Mouse (Mus musculus): ENCODE data around the gene Mybphl.

Mybphl gene

DNA sequence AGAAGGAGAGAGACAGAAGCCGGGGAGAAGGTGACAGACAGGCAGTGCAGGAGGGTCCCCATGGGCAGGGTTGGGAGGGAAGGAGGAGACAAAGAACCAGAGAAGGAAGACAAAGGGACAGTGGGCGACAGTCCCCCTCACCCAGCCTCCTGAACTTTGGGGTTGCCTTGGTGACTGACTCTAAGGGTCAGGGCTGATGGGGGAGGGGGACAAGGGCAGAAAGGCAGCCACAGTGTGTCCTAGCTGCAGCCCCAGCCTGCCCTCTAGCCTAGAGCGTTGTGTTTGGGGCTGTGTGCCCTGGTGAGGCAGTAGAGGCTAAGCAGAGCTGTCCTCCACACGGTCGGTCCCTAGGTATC, 45.6 kb downstream of the Mybphl start:
- DNase-seq (ENCODE audit: low spot score) = no peak

- DNase-seq (ENCODE audit: low spot score) = no peak
Observed at GRCm38 (mm10) chr3:108411026-108411753, 46.5 kb downstream of the Mybphl start.

DNA sequence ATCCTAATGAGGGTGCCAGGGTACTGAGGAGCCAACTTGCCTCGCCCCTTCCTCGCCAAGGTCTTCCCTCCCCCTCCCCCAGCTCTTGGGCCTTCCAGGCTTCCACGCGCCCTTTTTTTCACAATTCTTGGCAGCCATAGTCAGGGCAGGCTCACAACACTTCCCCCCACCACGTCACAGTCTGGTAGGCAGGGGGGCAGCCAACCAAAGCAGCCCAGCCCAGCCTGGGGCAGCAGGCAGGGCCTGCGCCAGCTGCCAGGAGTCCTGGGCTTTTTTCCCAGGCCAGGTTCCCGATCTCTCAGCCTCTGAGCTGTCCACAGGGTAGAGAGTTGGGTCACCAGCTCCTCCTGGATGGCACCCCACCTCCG, 47.0 kb downstream of the Mybphl start:
- DNase-seq (ENCODE audit: low spot score) = no peak

DNA sequence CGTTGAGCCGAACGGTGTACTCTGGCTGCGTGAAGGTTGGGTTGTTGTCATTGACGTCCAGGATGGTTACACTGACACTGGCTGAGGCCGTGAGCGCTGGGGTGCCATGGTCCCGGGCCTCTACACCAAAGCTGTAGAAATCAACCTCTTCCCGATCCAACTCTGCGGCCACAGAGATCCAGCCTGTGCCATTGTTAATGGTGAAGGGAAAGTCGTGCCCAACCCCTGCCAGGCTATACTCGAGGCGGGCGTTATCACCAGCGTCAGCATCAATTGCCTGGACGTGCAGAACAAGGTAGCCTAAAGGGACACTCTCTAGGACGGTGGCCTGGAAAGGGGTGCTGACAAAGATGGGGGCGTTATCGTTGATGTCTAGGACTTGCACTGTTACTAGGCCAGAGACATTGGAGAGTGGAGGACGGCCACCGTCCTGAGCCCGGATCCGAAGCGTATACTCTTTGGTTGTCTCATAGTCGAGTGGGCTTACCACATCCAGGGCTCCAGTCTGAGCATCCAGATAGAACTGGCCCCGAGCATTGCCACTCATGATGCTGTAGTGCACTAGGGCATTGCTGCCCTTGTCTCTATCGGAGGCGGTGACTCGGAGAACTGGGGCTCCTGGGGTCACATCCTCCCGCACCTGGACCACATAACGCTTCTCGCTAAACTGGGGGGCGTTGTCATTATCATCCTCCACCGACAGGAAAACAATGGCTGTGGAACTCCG, 49.1 kb downstream of the Mybphl start:
- no peak for DNase-seq (ENCODE audit: low spot score)

DNA sequence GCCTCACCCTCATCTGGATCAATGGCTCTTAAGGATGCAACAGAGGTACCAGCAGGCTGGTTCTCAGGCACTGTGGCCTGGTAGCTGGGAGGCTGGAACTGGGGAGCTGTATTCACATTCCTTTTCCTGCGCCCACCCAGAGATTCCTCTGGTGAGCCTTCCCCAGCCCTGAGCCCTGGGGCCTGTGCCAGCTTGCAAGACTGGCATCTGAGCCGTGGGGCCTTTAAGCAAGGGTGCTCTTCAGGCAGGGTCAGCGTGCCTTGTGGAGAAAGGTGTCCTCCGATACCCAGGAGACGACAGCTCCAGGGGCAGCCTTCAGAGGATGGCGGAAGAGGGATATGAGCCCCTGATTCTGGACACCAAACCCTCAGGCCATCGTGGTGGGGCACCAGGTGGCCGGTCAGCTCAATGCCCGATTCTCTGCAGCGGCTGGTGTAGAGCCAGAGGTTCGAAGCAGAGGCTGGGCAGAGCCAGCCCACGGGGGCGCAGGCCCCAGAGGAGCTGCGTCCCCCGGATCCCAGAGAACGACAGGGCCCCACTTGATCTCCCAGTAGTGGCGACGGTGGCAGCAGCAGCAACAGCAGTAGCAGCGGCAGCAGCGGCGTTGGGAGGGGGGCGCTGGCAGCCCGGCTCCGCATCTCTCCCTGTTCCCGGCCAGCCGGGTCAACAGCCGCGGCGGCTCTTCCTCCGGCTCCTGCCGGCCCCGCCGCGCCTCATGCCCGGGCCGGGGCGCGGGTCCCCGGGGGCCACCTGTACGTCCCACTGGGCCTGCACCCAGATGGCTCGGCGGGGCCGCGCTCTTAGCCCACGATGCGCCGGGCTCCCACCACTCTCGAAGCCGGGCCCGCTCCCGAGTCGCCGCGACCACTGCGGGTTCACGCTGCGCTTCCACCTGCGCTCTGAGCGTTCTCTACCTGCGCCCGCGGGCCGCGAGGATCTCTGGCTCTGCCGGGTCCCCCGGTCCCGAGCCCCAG, 50.4 kb downstream of the Mybphl start, which contains the start of gene Celsr2:
Gene Celsr2, minus strand, starts transcription at position 696 of the 974 bp plus-strand sequence.
- no peak for DNase-seq (ENCODE audit: low spot score)

DNA sequence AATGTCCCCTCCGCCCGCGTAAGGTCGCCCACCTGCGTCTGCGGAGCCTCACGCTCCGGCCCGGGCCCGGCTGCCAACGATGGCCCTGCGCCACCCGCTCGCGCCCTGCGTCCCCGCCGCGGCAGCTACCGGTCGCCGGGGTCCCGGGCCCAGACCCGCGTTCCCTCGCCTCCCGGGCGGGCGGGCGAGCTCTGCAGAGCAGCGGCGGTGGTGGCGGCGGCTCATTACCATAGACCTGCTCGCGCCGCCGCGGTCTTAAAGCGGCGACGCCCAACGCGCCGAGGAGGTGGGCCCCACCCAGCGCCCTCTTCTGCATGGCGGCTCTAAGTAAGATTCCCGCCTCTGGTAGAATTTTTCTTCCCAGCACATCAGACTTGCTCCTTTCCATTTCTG, 51.1 kb downstream of the Mybphl start:
- no peak for DNase-seq (ENCODE audit: low spot score)

DNA sequence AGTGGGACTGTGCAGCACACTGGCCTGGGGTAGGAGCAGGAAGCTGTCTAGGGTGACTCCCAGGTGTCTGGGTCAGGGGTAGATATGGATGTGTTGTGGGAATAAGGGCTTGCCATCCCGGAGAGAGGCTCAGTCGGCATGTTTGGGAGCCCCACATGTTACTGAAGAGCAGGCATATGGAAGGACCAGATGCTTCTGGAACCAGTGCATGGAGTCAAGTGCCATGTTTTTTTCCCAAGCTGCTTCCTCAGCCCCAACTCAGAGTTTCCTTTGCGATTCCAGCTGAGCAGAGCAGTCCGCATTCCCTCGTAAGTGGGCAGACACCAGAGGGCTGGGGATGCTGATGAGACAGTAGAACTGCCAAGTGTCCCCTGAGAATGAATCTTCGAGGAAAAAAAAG, 58.3 kb downstream of the Mybphl start:
- no peak for DNase-seq (ENCODE audit: low spot score)

DNA sequence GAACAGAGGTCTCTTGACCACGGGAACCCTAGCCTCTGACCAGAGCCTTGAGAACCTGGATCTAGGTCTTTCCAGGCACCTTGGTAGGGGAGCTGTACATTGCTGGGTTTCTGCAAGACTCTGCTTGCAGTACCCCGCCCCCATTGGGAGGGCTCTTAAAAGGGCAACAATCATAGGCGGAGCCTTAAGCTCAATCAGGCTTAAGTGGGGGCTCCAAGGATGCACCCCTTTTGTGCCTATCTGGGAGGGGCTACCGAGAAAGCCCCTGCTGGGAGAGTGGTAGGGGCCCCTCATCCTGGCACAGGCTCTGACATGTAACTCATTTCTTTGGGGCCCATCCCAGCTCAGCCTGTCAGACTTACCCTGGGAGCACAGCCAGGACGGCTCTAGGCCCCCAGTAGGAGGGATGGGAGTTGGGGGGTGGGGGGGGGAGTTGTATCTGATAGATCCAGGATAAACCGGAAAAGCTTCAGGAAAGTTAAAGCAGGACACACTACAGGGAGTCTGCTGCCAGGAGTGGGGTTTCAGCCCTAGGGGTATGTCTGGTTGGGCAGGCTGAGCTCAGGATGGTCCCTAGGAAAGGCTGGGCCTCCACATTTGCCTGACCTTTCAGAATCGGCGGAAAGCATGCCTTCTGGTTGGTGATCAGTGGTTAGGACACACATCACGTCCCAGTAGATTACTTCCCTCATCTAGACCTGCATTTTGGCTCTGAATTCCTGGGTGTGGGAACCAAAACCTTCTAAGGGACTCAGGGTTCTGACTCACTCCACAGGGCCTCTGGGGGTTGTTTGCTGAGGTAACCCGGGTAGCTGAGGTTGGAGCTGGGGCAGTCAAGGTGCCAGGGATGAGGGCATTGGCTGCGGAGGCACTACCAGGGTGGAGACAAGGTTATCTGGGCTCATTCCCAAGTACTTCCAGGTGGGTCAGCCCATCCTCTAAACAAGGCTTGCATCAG, 59.4 kb downstream of the Mybphl start:
- DNase-seq (ENCODE audit: low spot score) = no peak

GRCm38 (mm10) chr3:108424944-108425623, 60.4 kb downstream of the Mybphl start:
- DNase-seq (ENCODE audit: low spot score) = no peak

GRCm38 (mm10) chr3:108425624-108426018, 60.9 kb downstream of the Mybphl start:
- DNase-seq (ENCODE audit: low spot score) = no peak

Measured in ovary, postnatal 10 days (tissue).